Mouse (Mus musculus): ENCODE measurements around the gene Ppy. TPM values are rescaled to one million over a fixed set of nuclear protein-coding genes. Genes with fewer than 3 reads are reported as not detected.

Ppy gene
- total and polyA plus RNA-seq, 2 experiments from 2014 or later, result not detected

DNA sequence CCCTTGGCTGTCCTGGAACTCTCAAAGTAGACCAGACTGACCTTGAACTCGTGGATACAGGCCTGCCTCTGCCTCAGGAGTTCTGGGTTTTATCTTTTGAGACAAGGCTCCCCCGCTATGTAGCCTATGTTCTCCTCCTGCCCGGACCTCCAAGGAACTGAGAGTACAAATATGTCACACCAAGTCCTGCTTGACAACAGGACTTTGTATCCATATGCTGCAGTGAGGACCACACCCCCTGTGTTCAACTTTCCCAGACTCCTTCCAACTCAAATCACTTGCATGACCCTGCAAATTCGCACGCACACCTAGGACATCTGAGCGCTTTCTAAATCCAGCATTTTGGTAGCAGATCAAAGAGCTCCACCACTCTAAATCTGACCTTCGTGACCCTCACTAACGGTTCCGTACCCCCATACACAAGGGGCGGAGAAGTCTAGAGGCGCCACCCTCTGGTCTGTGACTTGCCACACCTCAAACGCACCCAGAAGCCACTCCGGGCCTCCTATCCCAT is 43.9 kb upstream of the Ppy start:
- no peak overlapping the region for H3K9ac ChIP-seq (replicated peaks; ENCODE audit: low read depth, low read length)
- TF ChIP-seq EP300 (IDR thresholded peaks at IDR 0.05; ENCODE audit: low read depth), result no peak
- no peak for TF ChIP-seq CTCF (IDR thresholded peaks at IDR 0.05; ENCODE audit: low read depth)
- ATAC-seq (ENCODE audit: insufficient read depth, low read depth), result no peak

DNA sequence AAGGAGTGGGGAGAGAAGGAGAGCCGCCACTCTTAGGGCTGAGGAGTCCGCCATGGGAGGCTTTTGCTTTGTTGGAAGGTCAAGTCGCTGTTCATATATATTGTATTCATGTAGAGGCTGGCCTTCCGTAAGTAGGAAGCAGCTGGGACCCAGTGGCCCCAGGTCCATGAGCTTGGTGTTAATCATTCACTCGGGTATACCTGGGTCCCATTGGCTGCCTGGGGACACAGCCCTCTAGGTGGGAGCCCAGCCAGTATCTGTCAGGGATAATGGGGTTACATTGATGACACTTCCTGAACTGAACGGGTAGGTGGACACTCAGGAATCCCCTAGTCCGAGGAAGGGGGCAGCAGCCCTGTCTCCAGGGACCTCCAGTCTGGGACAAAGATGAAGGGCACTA is 41.2 kb upstream of the Ppy start:
- DNase-seq (ENCODE audit: low spot score) (no peak), ATAC-seq (ENCODE audit: insufficient read depth, low read depth) (no peak)
- Histone ChIP-seq H3K27ac (ENCODE audit: low read depth) (no peak overlapping the region), H3K36me3 (replicated peaks; ENCODE audit: control insufficient read depth, insufficient read depth, low read length) (no peaks in the 10 kb centered on the region), H3K4me1 (ENCODE audit: control insufficient read depth, insufficient read depth) (peaks cover 11% of the 10 kb centered on the region), H3K4me3 (ENCODE audit: low read depth, low read length) (no peak overlapping the region), H3K4me2 (ENCODE audit: low read depth, low read length) (no peak overlapping the region), H3K9ac (replicated peaks; ENCODE audit: low read depth, low read length) (no peak overlapping the region), H3K27me3 (ENCODE audit: control insufficient read depth, insufficient read depth, low read length) (peaks cover 43% of the 10 kb centered on the region), H3K9me3 (replicated peaks; ENCODE audit: control insufficient read depth, low read length) (no peaks in the 10 kb centered on the region)
- TF ChIP-seq CTCF (IDR thresholded peaks at IDR 0.05; ENCODE audit: low read depth) (no peak), EP300 (IDR thresholded peaks at IDR 0.05; ENCODE audit: low read depth) (no peak)
- WGBS, result 68% methylated on average over 7 of the region's 7 CpGs

More for the DNA sequence above, 43.9 kb upstream of the Ppy start:
- no peaks in the 10 kb centered on the region for H3K9me3 ChIP-seq (replicated peaks; ENCODE audit: control insufficient read depth, low read length)
- no peaks in the 10 kb centered on the region for H3K36me3 ChIP-seq (replicated peaks; ENCODE audit: control insufficient read depth, insufficient read depth, low read length)
- no peak for DNase-seq (ENCODE audit: low spot score)
- 32% methylated on average over 13 of the region's 13 CpGs for WGBS
- peak overlapping the region; percentile 59 for H3K4me2 ChIP-seq (ENCODE audit: low read depth, low read length)
- H3K4me3 ChIP-seq (ENCODE audit: low read depth, low read length), result peak overlapping the region; percentile 38
- H3K27ac ChIP-seq (ENCODE audit: low read depth), result no peak overlapping the region
- peaks cover 11% of the 10 kb centered on the region for H3K4me1 ChIP-seq (ENCODE audit: control insufficient read depth, insufficient read depth)
- peaks cover 58% of the 10 kb centered on the region for H3K27me3 ChIP-seq (ENCODE audit: control insufficient read depth, insufficient read depth, low read length)

DNA sequence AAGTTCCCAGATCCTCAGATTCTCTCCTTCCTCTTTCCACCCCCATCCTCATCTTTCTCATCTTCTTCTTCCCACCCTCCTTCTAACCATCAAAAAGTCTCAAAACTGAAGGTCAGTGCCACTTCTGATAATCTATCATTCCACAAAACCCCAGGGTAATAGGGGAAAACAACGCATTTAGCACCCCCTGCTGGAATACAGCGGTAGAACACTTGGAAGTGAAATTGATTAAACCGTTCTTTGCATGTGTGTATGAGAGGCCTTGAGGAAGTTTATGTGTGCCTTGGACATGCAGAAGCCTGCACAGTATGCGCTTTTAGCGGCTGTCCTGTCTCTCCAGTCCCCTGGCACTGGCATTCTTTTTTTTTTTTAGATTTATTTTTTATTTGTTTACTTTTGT is 39.4 kb upstream of the Ppy start:
- WGBS, result 4% methylated on average over 5 of the region's 5 CpGs
- DNase-seq (ENCODE audit: low spot score) (peak; percentile 25), ATAC-seq (ENCODE audit: insufficient read depth, low read depth) (no peak)
- H3K9me3 ChIP-seq (replicated peaks; ENCODE audit: control insufficient read depth, low read length), result no peaks in the 10 kb centered on the region
- H3K4me1 ChIP-seq (ENCODE audit: control insufficient read depth, insufficient read depth), result peaks cover 3% of the 10 kb centered on the region
- H3K27ac ChIP-seq (ENCODE audit: low read depth), result no peak overlapping the region
- H3K36me3 ChIP-seq (replicated peaks; ENCODE audit: control insufficient read depth, insufficient read depth, low read length), result no peaks in the 10 kb centered on the region
- H3K9ac ChIP-seq (replicated peaks; ENCODE audit: low read depth, low read length), result no peak overlapping the region
- H3K4me2 ChIP-seq (ENCODE audit: low read depth, low read length), result no peak overlapping the region
- TF ChIP-seq EP300 (IDR thresholded peaks at IDR 0.05; ENCODE audit: low read depth), result no peak
- TF ChIP-seq CTCF (IDR thresholded peaks at IDR 0.05; ENCODE audit: low read depth), result peak; percentile 79
- no peak overlapping the region for H3K4me3 ChIP-seq (ENCODE audit: low read depth, low read length)
- H3K27me3 ChIP-seq (ENCODE audit: control insufficient read depth, insufficient read depth, low read length), result peaks cover 24% of the 10 kb centered on the region

DNA sequence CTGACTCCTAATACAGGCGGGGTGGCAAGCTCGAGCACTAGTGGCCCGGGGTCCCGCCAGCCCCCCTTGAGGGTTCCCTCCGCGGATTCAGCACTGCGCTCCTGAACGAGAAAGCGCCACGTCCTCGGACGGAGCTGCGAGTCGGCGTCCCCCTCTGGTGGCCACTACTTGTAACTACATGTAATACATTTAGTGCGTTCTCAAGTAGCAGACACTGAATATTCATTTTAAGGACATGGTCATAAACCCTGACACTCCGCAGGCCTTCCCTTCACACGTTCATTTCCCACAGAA is 37.3 kb upstream of the Ppy start:
- H3K27me3 ChIP-seq (ENCODE audit: control insufficient read depth, insufficient read depth, low read length), result peaks cover 14% of the 10 kb centered on the region
- H3K36me3 ChIP-seq (replicated peaks; ENCODE audit: control insufficient read depth, insufficient read depth, low read length), result no peaks in the 10 kb centered on the region
- H3K4me1 ChIP-seq (ENCODE audit: control insufficient read depth, insufficient read depth), result no peaks in the 10 kb centered on the region
- peak overlapping the region; percentile 8; the same call in 1 of the 2 replicates for H3K4me3 ChIP-seq (ENCODE audit: low read depth, low read length)
- DNase-seq (ENCODE audit: low spot score) (peak; percentile 70), ATAC-seq (ENCODE audit: insufficient read depth, low read depth) (peak; percentile 62; the same call in 1 of the 2 replicates)
- no peak overlapping the region for H3K27ac ChIP-seq (ENCODE audit: low read depth)
- H3K4me2 ChIP-seq (ENCODE audit: low read depth, low read length), result peak overlapping the region; percentile 31
- no peak overlapping the region for H3K9ac ChIP-seq (replicated peaks; ENCODE audit: low read depth, low read length)
- TF ChIP-seq EP300 (IDR thresholded peaks at IDR 0.05; ENCODE audit: low read depth) (no peak), CTCF (IDR thresholded peaks at IDR 0.05; ENCODE audit: low read depth) (peak; percentile 90)
- WGBS, result under 1% methylated on average over 18 of the region's 18 CpGs
- no peaks in the 10 kb centered on the region for H3K9me3 ChIP-seq (replicated peaks; ENCODE audit: control insufficient read depth, low read length)

DNA sequence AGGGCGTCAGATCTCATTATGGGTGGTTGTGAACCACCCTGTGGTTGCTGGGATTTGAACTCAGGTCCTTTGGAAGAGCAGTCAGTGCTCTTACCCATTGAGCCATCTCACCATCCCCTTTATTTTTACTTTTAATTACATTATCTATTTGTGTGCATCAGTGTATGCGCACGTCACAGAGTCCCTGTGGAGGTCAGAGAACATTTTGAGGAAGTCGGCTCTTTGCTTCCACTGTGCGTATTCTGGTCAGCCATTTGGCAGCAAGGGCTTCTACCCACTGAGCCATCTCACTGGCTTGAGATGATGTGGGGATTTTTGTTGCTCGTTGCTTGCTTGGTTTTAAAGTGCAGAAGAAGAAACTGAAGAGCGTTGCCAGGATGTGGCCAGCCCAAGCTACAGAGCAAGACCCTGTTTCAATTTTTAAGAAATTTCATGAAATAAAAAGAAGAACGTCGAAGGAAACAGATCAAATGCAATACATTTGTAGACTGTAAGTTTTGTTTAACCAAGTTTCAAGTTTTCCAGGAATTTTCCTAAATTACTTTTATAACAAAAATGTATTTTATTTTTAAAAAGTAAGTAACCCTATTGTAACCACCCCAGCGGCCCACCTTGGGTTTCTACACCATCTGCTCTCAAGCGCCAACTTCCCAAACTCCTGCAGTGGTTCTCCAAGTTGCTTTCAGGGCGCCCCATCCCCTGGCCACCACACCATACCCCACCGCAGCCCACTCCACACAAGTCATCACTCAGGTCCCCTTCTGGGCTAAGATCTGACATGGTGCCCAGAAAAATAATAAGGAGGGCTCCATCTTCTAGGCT is 36.7 kb upstream of the Ppy start:
- Histone ChIP-seq H3K9ac (replicated peaks; ENCODE audit: low read depth, low read length) (no peak overlapping the region), H3K9me3 (replicated peaks; ENCODE audit: control insufficient read depth, low read length) (no peaks in the 10 kb centered on the region), H3K4me3 (ENCODE audit: low read depth, low read length) (peak overlapping the region; percentile 8; the same call in 1 of the 2 replicates), H3K27ac (ENCODE audit: low read depth) (no peak overlapping the region), H3K4me2 (ENCODE audit: low read depth, low read length) (peak overlapping the region; percentile 31), H3K27me3 (ENCODE audit: control insufficient read depth, insufficient read depth, low read length) (peaks cover 11% of the 10 kb centered on the region), H3K36me3 (replicated peaks; ENCODE audit: control insufficient read depth, insufficient read depth, low read length) (no peaks in the 10 kb centered on the region), H3K4me1 (ENCODE audit: control insufficient read depth, insufficient read depth) (no peaks in the 10 kb centered on the region)
- 39% methylated on average over 13 of the region's 13 CpGs for WGBS
- DNase-seq (ENCODE audit: low spot score), result no peak
- 0 out of 2 replicates have a peak, but pooled peaks have one; percentile 10 for ATAC-seq (ENCODE audit: insufficient read depth, low read depth)
- TF ChIP-seq EP300 (IDR thresholded peaks at IDR 0.05; ENCODE audit: low read depth) (no peak), CTCF (IDR thresholded peaks at IDR 0.05; ENCODE audit: low read depth) (no peak)
